9 mouse cellular contexts compared by ENCODE assay signal in genomic region chr9:13484267-13485240, GRCm38 (mm10). TPM values are rescaled to one million over a fixed set of nuclear protein-coding genes. Genes with fewer than 3 reads are reported as not detected.
A peak's percentile ranks its signal among the peaks of the same experiment; 100 is the strongest.
DNase-seq lines count a peak whose midpoint lies in the region; ATAC-seq and TF ChIP-seq lines count a peak whose summit lies in the region.
"Had no signal": no experiment of that assay in that cellular context is flagged by ENCODE, and none has a peak within 500 bp of the region (broad histone marks: within the 10 kb centered on the region; RNA-seq: fewer than 3 reads in every experiment).

No protein-coding gene starts in this region.

- 48% methylated on average over 12 of the region's 12 CpGs for WGBS in kidney, postnatal 0 days

- H3K27me3 ChIP-seq in kidney, postnatal 0 days (ENCODE audit: insufficient read depth, low read length), result no peaks in the 10 kb centered on the region

- H3K9me3 ChIP-seq in kidney, postnatal 0 days (replicated peaks; ENCODE audit: low read length), result no peaks in the 10 kb centered on the region

- H3K4me1 ChIP-seq in kidney, postnatal 0 days (replicated peaks; ENCODE audit: insufficient read depth, low read length), result peaks cover 23% of the 10 kb centered on the region; the same call in 1 of the 2 replicates
- peaks cover 14% of the 10 kb centered on the region for H3K4me1 ChIP-seq in brown adipose tissue, adult 24 weeks (ENCODE audit: control insufficient read depth, insufficient read depth, insufficient read length, low read length)

- peak overlapping the region; percentile 28; the same call in 1 of the 2 replicates for H3K4me2 ChIP-seq in kidney, postnatal 0 days (ENCODE audit: low read length)

- H3K4me3 ChIP-seq in kidney, postnatal 0 days (replicated peaks; ENCODE audit: low read depth, low read length), result no peak overlapping the region
- H3K4me3 ChIP-seq in brown adipose tissue, adult 24 weeks (ENCODE audit: insufficient read depth, low read depth, low read length), result no peak overlapping the region

- no peaks in the 10 kb centered on the region for H3K36me3 ChIP-seq in kidney, postnatal 0 days (ENCODE audit: insufficient read depth, low read length)

- peak overlapping the region; percentile 62 for H3K27ac ChIP-seq in kidney, postnatal 0 days
- 0 out of 2 replicates have a peak overlapping the region, but pooled peaks have one; percentile 19 for H3K27ac ChIP-seq in brown adipose tissue, adult 24 weeks (replicated peaks; ENCODE audit: low read depth, low read length)

- ATAC-seq in kidney, postnatal 0 days (replicated peaks; ENCODE audit: low FRiP score, low read depth), result no peak

- peak; percentile 50 for DNase-seq in kidney, postnatal 0 days (ENCODE audit: low spot score)
- DNase-seq in kidney, postnatal 25 days, result no peak
- peak; percentile 32 for DNase-seq in NIH3T3 (ENCODE audit: low read depth)
- DNase-seq in lung, postnatal 10 days, result peak; percentile 31
- DNase-seq in adrenal gland, adult 8-10 months, result no peak
- no peak for DNase-seq in c-Kit-positive CD71-positive TER-119-positive erythroid progenitor cells, embryonic 14.5 days (ENCODE audit: low spot score)
- no peak for DNase-seq in layer of hippocampus, adult 8-10 months (ENCODE audit: low spot score in 2 of 2)

- TF ChIP-seq CTCF in kidney, postnatal 0 days (IDR thresholded peaks at IDR 0.05; ENCODE audit: low read depth), result no peak

- H3K9ac ChIP-seq in kidney, postnatal 0 days (ENCODE audit: low read depth, low read length), result no peak overlapping the region

RNA-seq across cellular contexts. Expression of gene Gm17571, which starts 38.0 kb away (rescaled TPM):
- polyA plus RNA-seq in kidney, postnatal 0 days (2015; fragmentation: Nextera tagmentation; extraction: Ambion mirVana), result not detected in 2 replicates
- not detected in 2 replicates for polyA plus RNA-seq in brown adipose tissue, adult 24 weeks (2012; ENCODE audit: insufficient read depth, insufficient read length, missing spikeins)
- not detected for total RNA-seq in adrenal gland, adult 8-10 months (2022)
- total RNA-seq in layer of hippocampus, adult 8-10 months (2022), result not detected
- total RNA-seq: liver, adult 2 months had no signal
- polyA plus RNA-seq: liver, adult 2 months had no signal

Comparison
In these comparisons a context has a peak if more than half of its experiments do, and no peak if none do; other contexts are left out.
1. DNase-seq: peak in kidney, postnatal 0 days (single experiment), NIH3T3 (single experiment) and lung, postnatal 10 days (single experiment); none in kidney, postnatal 25 days (0 of 2), adrenal gland, adult 8-10 months (single experiment), c-Kit-positive CD71-positive TER-119-positive erythroid progenitor cells, embryonic 14.5 days (single experiment) and layer of hippocampus, adult 8-10 months (0 of 2).